Mouse (Mus musculus) left cerebral cortex, adult 2 months (tissue): ENCODE results near the gene Cep85l. TPM values are rescaled to one million over a fixed set of nuclear protein-coding genes. Genes with fewer than 3 reads are reported as not detected.
A peak's percentile ranks its signal among the peaks of the same experiment; 100 is the strongest.

Experiments
- DNase-seq, 2 experiments: peaks; one replicate each; pipeline ENCODE4 v3.0.0; 2021 to 2022; ENCODE audit warnings: low spot score in 2 of 2, mixed read lengths in 1 of 2; ENCODE audit errors: extremely low spot score in 1 of 2
- H3K27ac ChIP-seq: fragments of 200-600 bp; 2 replicates; pipeline ENCODE4 v1.8.1; 2022
- H3K4me3 ChIP-seq: fragments of 200-600 bp; 2 replicates; pipeline ENCODE4 v1.8.1; 2022
- CTCF ChIP-seq: fragments of 200-600 bp; IDR thresholded peaks from 2 replicates; pipeline ENCODE4 v1.8.1; 2022; ENCODE audit warnings: antibody characterized with exemption, mild to moderate bottlenecking, moderate library complexity
- intact Hi-C: fragments of 180-260 bp; cut with DNase I; formaldehyde crosslinking; loops from one replicate; pipeline ENCODE4 v1.15.1; 2025
- total RNA-seq, 2 experiments: library from RNA; stranded (reverse); gene quantifications; 2 replicates each; pipeline ENCODE4 v1.2.3; 2021

Cep85l gene
- total RNA-seq, 2 experiments from 2014 or later: 21.7 to 24.5 TPM

GRCm38 (mm10) chr10:53337162-53337923 is 42.4 kb downstream of the Cep85l start, which contains the start of gene Pln:
Gene Pln (plus strand): TSS chr10:53337667.
- no peak for TF ChIP-seq CTCF
- intact Hi-C loops: no loop called here
- no peak for DNase-seq
- H3K27ac ChIP-seq: no peak within 1 kb of the TSS
- no peak within 1 kb of the TSS for H3K4me3 ChIP-seq

- DNase-seq: no peak
- no peak for TF ChIP-seq CTCF
- Histone ChIP-seq H3K4me3 (no peak overlapping the region), H3K27ac (no peak overlapping the region)
- intact Hi-C loops: no loop called here
These were observed 43.8 kb downstream of the Cep85l start for GRCm38 (mm10) chr10:53335974-53336373.

GRCm38 (mm10) chr10:53335266-53335665 is 44.5 kb downstream of the Cep85l start:
- Histone ChIP-seq H3K27ac (no peak overlapping the region), H3K4me3 (no peak overlapping the region)
- TF ChIP-seq CTCF: no peak
- no peak for DNase-seq
- intact Hi-C loops: no loop called here

GRCm38 (mm10) chr10:53332752-53333151 is 47.0 kb downstream of the Cep85l start:
- Histone ChIP-seq H3K27ac (no peak overlapping the region), H3K4me3 (no peak overlapping the region)
- intact Hi-C loops: no loop called here
- TF ChIP-seq CTCF: no peak
- no peak for DNase-seq

- intact Hi-C loops: no loop called here
- no peak for TF ChIP-seq CTCF
- Histone ChIP-seq H3K4me3 (no peak overlapping the region), H3K27ac (no peak overlapping the region)
- no peak for DNase-seq
These were observed 50.5 kb downstream of the Cep85l start for GRCm38 (mm10) chr10:53329257-53329656.

GRCm38 (mm10) chr10:53326367-53326766 is 53.4 kb downstream of the Cep85l start:
- TF ChIP-seq CTCF: no peak
- Histone ChIP-seq H3K4me3 (no peak overlapping the region), H3K27ac (no peak overlapping the region)
- intact Hi-C loops: no loop called here
- DNase-seq: no peak

- DNase-seq: no peak
- Histone ChIP-seq H3K27ac (no peak overlapping the region), H3K4me3 (no peak overlapping the region)
- no peak for TF ChIP-seq CTCF
- intact Hi-C loops: no loop called here
These were observed 55.1 kb downstream of the Cep85l start for GRCm38 (mm10) chr10:53324663-53325062.

- Histone ChIP-seq H3K27ac (no peak overlapping the region), H3K4me3 (no peak overlapping the region)
- no peak for TF ChIP-seq CTCF
- DNase-seq: no peak
- intact Hi-C loops: no loop called here
These were observed 56.4 kb downstream of the Cep85l start for GRCm38 (mm10) chr10:53323367-53323766.

- no peak for DNase-seq
- no peak overlapping the region for H3K4me3 ChIP-seq
- H3K27ac ChIP-seq: no peak overlapping the region
- no peak for TF ChIP-seq CTCF
- intact Hi-C loops: loop anchor here (5.0 to 10.0 kb wide), 4 partner anchors 189 to 892 kb away; partner anchors contain the start of genes Nus1 and Slc35f1
These were observed 73.1 kb downstream of the Cep85l start for GRCm38 (mm10) chr10:53306674-53307073.

- intact Hi-C loops: loop anchor here (5.0 to 10.0 kb wide), 4 partner anchors 189 to 891 kb away; partner anchors contain the start of genes Nus1 and Slc35f1
- Histone ChIP-seq H3K27ac (no peak overlapping the region), H3K4me3 (no peak overlapping the region)
- peak; percentile 61 for TF ChIP-seq CTCF
- no peak for DNase-seq
These were observed 73.9 kb downstream of the Cep85l start for GRCm38 (mm10) chr10:53305867-53306266.

- no peak for TF ChIP-seq CTCF
- no peak overlapping the region for H3K27ac ChIP-seq
- no peak overlapping the region for H3K4me3 ChIP-seq
- intact Hi-C loops: no loop called here
- no peak for DNase-seq
These were observed 94.6 kb downstream of the Cep85l start for GRCm38 (mm10) chr10:53285147-53285546.

GRCm38 (mm10) chr10:53272228-53272627 is 107.5 kb downstream of the Cep85l start:
- intact Hi-C loops: no loop called here
- TF ChIP-seq CTCF: no peak
- Histone ChIP-seq H3K4me3 (no peak overlapping the region), H3K27ac (no peak overlapping the region)
- no peak for DNase-seq

- no peak for TF ChIP-seq CTCF
- H3K4me3 ChIP-seq: no peak overlapping the region
- H3K27ac ChIP-seq: no peak overlapping the region
- intact Hi-C loops: no loop called here
- no peak for DNase-seq
These were observed 117.7 kb downstream of the Cep85l start for GRCm38 (mm10) chr10:53262021-53262420.
